Mouse (Mus musculus) hindbrain, embryonic 16.5 days (tissue): ENCODE results near the gene Nr2f6. TPM values are rescaled to one million over a fixed set of nuclear protein-coding genes. Genes with fewer than 3 reads are reported as not detected.
A peak's percentile ranks its signal among the peaks of the same experiment; 100 is the strongest.

ENCODE experiments used
- ATAC-seq: fragments of 200-750 bp; cut with Nextera tagmentation; 2 replicates; pipeline ENCODE4 v1.8.0; 2017; ENCODE audit warnings: moderate TSS enrichment, moderate library complexity
- H3K27ac ChIP-seq: fragments of 300-500 bp; sonication (generic); 2 replicates; pipeline ENCODE4 v1.5.1; 2014; ENCODE audit warnings: low read depth, mild to moderate bottlenecking, control low read depth, low read length, moderate library complexity
- H3K27me3 ChIP-seq: fragments of 300-500 bp; sonication (generic); replicated peaks from 2 replicates; pipeline ENCODE4 v1.6.1; 2014; ENCODE audit warnings: low read length; ENCODE audit not compliant: control insufficient read depth, insufficient read depth
- H3K36me3 ChIP-seq: fragments of 300-500 bp; sonication (generic); 2 replicates; pipeline ENCODE4 v1.6.1; 2014; ENCODE audit warnings: mild to moderate bottlenecking, low read length, moderate library complexity, mixed read lengths; ENCODE audit not compliant: control insufficient read depth, insufficient read depth
- H3K4me1 ChIP-seq: fragments of 300-500 bp; sonication (generic); 2 replicates; pipeline ENCODE4 v1.6.1; 2014; ENCODE audit warnings: low read depth, low read length; ENCODE audit not compliant: control insufficient read depth, insufficient read depth
- H3K4me2 ChIP-seq: fragments of 300-500 bp; sonication (generic); 2 replicates; pipeline ENCODE4 v1.6.1; 2014; ENCODE audit warnings: mild to moderate bottlenecking, low read length, control low read depth, moderate library complexity
- H3K4me3 ChIP-seq: fragments of 300-500 bp; sonication (generic); 2 replicates; pipeline ENCODE4 v1.5.1; 2014; ENCODE audit warnings: mild to moderate bottlenecking, low read length, control low read depth, moderate library complexity
- H3K9ac ChIP-seq: fragments of 300-500 bp; sonication (generic); 2 replicates; pipeline ENCODE4 v1.6.1; 2014; ENCODE audit warnings: low read depth, mild to moderate bottlenecking, control low read depth, low read length, moderate library complexity
- H3K9me3 ChIP-seq: fragments of 300-500 bp; sonication (generic); 2 replicates; pipeline ENCODE4 v1.6.1; 2014; ENCODE audit warnings: mild to moderate bottlenecking, low read length, moderate library complexity; ENCODE audit not compliant: control insufficient read depth
- WGBS: fragments of 180-500 bp; shearing (Covaris S2); extraction: QIAGEN DNeasy Blood & Tissue Kit; methylation state at CpG from one replicate; pipeline ENCODE4 v1.1.7; 2014; 5-methylcytosine and 5-hydroxymethylcytosine counted together
- polyA plus RNA-seq: library from polyadenylated mRNA; unstranded; fragments of >200 nt; fragmentation: Nextera tagmentation; extraction: Ambion mirVana; gene quantifications from 2 replicates; pipeline ENCODE4 v1.2.1, GENCODE M21; 2015

Nr2f6 gene
- polyA plus RNA-seq, 1 experiment from 2014 or later = 20.7 TPM

DNA sequence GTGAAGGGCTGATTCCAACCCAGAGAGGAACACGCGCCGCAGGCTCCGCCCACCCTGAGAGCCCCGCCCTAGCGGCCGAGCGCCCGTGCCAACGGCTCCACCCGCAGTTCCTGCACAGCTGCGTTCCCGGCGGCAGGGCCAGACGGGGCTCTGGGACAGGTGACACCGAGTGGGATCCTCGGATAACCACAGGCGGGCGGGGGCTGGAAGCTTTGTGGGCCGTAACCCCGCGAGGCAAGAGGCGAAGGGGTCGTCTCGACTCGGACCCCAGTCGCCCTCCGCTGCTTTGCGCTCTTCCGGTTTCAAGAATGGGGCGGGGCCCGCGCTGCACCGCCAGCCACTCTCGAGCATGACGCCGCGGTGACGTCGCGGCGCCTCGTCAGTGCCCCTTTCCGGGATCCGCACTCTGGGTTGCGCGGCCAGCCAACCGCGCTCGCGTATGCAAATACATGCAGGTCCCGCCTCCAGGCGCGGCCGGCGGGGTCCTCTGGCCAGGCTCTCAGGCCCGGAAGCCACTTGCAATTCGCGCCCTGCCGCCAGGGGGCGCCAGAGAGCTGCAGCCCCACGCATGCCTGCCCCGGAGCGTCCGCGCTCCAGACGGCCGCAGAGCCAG lies 10.4 kb downstream of the Nr2f6 start, which contains the start of gene Ocel1:
Gene Ocel1, plus strand, starts transcription at position 63 of the 613 bp plus-strand sequence.
- H3K9me3 ChIP-seq = no peaks in the 10 kb centered on the region
- WGBS = under 1% methylated on average over 67 of the region's 68 CpGs

DNA sequence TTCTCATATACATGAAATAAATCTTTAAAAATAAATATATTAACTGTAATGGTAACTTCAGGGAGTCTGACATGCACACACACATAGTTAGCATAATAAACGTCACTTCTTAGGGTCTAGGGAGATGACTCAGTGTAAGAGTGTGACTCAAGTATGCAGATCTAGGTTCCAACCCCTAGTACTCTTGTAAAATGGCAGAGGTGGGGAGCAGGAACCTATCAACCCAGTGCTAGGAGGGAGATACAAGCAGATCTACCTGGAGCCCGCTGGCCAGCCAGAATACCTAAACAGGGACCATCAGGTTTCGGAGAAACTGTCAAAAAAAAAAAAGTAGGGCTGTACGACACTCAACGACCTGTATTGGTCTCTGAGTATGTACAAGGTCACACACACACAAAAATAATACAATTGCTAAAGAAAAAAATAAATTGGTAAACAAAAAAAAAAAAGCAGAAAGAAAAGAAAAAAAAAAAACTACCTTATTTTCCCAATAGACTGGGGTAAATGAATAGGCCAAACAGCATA lies 11.0 kb downstream of the Nr2f6 start:
- 23% methylated on average over 5 of the region's 5 CpGs for WGBS

More for the DNA sequence above, 10.4 kb downstream of the Nr2f6 start, which contains the start of gene Ocel1:
- H3K4me1 ChIP-seq = peaks cover 22% of the 10 kb centered on the region
- peaks cover 19% of the 10 kb centered on the region for H3K36me3 ChIP-seq
- H3K9ac ChIP-seq = peak within 1 kb of the TSS; percentile 77
- peak within 1 kb of the TSS; percentile 77 for H3K4me3 ChIP-seq
- peak; percentile 86 for ATAC-seq
- peak within 1 kb of the TSS; percentile 64 for H3K4me2 ChIP-seq
- peak within 1 kb of the TSS; percentile 89 for H3K27ac ChIP-seq
- H3K27me3 ChIP-seq = no peaks in the 10 kb centered on the region

DNA sequence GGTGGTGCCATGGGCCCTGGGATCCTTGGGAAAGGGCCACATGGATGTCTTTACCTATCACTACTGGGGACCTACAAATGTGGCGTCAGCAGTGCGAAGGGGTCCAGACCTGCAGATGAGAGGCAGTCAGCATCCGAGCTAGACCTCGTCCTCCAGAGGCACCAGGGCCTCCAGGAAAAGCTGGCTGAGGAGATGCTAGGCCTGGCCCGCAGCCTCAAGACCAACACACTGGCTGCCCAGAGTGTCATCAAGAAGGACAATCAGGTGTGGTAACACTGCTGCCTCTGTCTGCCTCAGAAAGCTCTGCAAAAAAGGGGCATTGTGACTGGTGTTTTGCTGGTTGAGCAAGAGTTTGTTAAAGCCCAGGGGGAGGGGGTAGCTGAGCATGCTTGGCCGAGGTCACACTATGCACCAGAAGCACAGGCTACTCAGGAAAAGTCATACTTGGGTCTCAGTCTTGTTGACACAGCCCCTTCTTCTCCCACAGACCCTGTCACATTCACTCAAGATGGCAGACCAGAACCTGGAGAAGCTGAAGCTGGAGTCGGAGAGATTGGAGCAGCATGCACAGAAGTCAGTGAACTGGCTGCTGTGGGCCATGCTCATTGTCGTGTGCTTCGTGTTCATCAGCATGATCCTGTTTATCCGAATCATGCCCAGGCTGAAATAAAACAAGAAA lies 12.6 kb downstream of the Nr2f6 start:
- H3K4me3 ChIP-seq = no peak overlapping the region
- H3K9me3 ChIP-seq = no peaks in the 10 kb centered on the region
- peaks cover 12% of the 10 kb centered on the region for H3K4me1 ChIP-seq
- 95% methylated on average over 10 of the region's 10 CpGs for WGBS
- H3K27me3 ChIP-seq = no peaks in the 10 kb centered on the region
- H3K36me3 ChIP-seq = peaks cover 13% of the 10 kb centered on the region
- no peak overlapping the region for H3K27ac ChIP-seq
- no peak for ATAC-seq
- H3K9ac ChIP-seq = no peak overlapping the region
- H3K4me2 ChIP-seq = no peak overlapping the region

More for the DNA sequence above, 11.0 kb downstream of the Nr2f6 start:
- no peak for ATAC-seq
- Histone ChIP-seq H3K27ac (peak overlapping the region; percentile 89; the same call in 1 of the 2 replicates), H3K4me3 (peak overlapping the region; percentile 77), H3K36me3 (peaks cover 19% of the 10 kb centered on the region), H3K9ac (peak overlapping the region; percentile 77; the same call in 1 of the 2 replicates), H3K9me3 (no peaks in the 10 kb centered on the region), H3K27me3 (no peaks in the 10 kb centered on the region), H3K4me2 (peak overlapping the region; percentile 64), H3K4me1 (peaks cover 16% of the 10 kb centered on the region)

DNA sequence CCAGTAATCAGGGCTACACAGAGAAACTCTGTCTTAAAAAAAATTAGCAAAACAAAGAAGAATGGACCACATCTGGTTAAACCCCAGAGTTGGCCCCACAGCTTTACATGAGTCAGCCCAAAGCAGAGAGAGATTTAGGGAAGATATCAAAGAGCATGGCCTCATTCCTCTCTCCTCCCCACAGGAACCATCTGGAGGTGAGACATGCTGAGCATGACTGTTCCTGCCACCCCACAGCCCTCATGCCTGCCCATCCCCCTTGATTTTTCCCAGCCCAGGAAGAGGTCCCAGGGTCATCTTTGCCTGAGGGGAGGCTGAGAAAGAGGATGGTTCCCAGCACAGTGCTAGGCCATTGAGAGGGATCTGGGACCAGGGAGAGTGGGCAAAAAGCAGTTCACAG lies 13.4 kb downstream of the Nr2f6 start:
- no peaks in the 10 kb centered on the region for H3K27me3 ChIP-seq
- H3K9me3 ChIP-seq = no peaks in the 10 kb centered on the region
- peaks cover 12% of the 10 kb centered on the region for H3K4me1 ChIP-seq
- peaks cover 9% of the 10 kb centered on the region for H3K36me3 ChIP-seq
- no peak overlapping the region for H3K9ac ChIP-seq
- no peak overlapping the region for H3K4me3 ChIP-seq
- ATAC-seq = no peak
- H3K27ac ChIP-seq = no peak overlapping the region
- H3K4me2 ChIP-seq = no peak overlapping the region

DNA sequence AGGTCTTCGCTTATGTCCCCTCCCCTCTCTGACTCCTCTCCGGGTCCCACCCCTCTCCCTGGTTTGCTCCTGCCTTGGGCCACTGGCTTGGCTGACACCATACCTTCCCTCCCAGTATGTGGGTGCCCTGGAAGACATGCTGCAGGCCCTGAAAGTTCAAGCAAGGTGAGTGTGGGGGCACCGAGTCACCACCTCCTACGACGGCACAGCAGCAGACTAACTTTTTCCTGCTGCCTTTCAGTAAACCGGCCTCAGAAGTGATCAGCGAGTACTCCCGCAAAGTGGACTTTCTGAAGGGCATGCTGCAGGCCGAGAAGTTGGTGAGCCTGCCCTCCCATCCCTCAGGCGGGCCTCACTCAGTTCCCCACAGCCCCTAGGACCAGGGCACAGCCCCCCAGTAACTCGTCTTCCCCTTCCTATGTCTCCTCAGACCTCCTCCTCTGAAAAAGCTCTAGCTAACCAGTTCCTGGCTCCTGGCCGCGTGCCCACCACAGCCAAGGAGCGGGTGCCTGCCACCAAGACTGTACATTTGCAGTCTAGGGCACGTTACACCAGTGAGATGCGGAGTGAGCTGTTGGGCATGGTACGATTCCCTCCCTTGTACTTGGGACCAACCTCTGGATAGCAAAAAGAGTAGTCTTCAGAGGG lies 14.1 kb downstream of the Nr2f6 start:
- peaks cover 9% of the 10 kb centered on the region for H3K36me3 ChIP-seq
- no peaks in the 10 kb centered on the region for H3K9me3 ChIP-seq
- H3K27me3 ChIP-seq = no peaks in the 10 kb centered on the region
- ATAC-seq = no peak
- H3K4me2 ChIP-seq = peak overlapping the region; percentile 68
- H3K27ac ChIP-seq = peak overlapping the region; percentile 94
- peaks cover 12% of the 10 kb centered on the region for H3K4me1 ChIP-seq
- WGBS = 47% methylated on average over 17 of the region's 17 CpGs
- peak overlapping the region; percentile 67 for H3K4me3 ChIP-seq
- peak overlapping the region; percentile 78 for H3K9ac ChIP-seq

DNA sequence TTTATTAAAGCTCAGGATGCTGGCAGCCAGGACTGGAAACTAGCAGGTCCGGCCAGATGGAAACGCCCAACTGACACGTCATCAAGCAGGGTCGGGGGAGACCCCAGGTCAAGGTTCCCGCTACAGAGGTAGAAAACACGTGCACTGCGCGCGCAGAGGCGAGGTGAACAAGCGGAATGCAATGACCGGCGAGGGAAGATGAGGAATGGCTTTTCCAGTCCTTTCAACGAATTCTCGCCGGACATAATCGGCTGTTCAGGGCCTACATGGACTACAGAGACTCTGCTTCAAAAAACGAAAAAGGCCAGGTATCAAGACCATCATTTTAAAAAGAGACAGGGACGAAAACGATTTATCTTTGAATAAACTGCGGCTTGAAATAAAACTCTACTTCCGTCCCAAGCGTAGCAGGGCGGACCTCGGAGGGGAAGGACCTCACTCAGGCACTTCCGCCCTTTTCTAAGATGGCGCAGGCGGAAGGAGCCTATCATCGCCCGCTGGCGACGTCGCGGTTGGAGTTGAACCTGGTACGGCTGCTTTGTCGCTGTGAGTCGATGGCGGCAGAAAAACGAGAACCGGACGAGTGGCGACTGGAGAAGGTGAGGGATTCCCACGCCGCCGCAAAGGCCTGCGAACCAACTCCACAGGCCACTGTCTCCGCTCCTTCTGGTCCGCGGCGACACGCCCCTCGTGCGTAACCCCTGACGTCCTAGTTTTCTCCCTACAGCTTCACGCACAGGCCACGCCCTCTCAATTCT lies 14.8 kb downstream of the Nr2f6 start, which contains the start of gene Use1:
Gene Use1, plus strand, starts transcription at position 78 of the 758 bp plus-strand sequence.
- peak within 1 kb of the TSS; percentile 68 for H3K4me2 ChIP-seq
- peak; percentile 84 for ATAC-seq
- no peaks in the 10 kb centered on the region for H3K9me3 ChIP-seq
- H3K4me1 ChIP-seq = peaks cover 12% of the 10 kb centered on the region
- peaks cover 9% of the 10 kb centered on the region for H3K36me3 ChIP-seq
- peak within 1 kb of the TSS; percentile 67 for H3K4me3 ChIP-seq
- WGBS = under 1% methylated on average over 56 of the region's 56 CpGs
- H3K27ac ChIP-seq = peak within 1 kb of the TSS; percentile 94
- peak within 1 kb of the TSS; percentile 78 for H3K9ac ChIP-seq
- H3K27me3 ChIP-seq = no peaks in the 10 kb centered on the region

DNA sequence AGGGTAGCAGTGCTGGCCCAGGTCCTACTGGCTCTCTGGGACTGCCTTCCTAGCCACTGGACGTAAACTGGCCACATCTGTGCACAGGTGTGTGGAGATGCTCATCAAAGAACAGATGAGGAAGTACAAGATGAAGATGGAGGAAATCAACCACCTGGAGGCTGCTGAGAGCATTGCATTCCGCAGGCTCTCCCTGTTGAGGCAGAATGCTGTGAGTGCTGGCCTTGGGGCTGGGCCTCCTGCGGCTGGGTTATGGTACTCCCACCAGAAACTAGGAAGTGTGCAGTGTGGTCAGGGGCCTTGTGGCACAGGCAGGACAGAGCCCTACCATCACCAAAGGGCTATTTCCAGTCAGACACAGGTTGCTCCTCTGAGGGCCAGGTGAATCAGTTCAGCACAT lies 23.7 kb downstream of the Nr2f6 start:
- no peak for ATAC-seq
- Histone ChIP-seq H3K4me3 (no peak overlapping the region), H3K27me3 (no peaks in the 10 kb centered on the region), H3K9ac (no peak overlapping the region), H3K36me3 (peaks cover 50% of the 10 kb centered on the region), H3K27ac (no peak overlapping the region), H3K9me3 (no peaks in the 10 kb centered on the region), H3K4me2 (no peak overlapping the region), H3K4me1 (no peaks in the 10 kb centered on the region)
- WGBS = 82% methylated on average over 3 of the region's 3 CpGs

DNA sequence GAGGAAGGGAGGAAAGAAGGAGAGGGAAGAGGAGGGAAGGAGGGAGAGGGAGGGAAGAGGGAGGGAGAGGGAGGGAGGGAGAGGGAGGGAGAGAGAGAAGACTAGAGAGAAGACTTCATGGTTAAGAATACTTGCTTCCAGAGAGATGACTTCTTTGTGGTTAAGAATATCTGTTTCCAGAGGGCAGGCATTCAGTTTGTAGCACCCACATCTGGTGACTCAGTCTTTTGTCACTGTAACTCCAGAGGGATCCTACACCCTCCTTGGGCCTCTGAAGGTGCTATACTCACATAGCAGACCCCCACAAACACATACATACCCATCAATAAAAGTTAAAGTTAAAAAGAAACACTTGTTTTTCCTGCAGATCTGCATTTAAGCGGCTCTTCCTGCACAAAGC lies 30.2 kb downstream of the Nr2f6 start:
- Histone ChIP-seq H3K27me3 (no peaks in the 10 kb centered on the region), H3K36me3 (peaks cover 70% of the 10 kb centered on the region), H3K9ac (no peak overlapping the region), H3K4me1 (no peaks in the 10 kb centered on the region), H3K27ac (no peak overlapping the region), H3K4me3 (no peak overlapping the region), H3K9me3 (no peaks in the 10 kb centered on the region), H3K4me2 (no peak overlapping the region)
- no peak for ATAC-seq
- 96% methylated on average over 1 of the region's 1 CpGs for WGBS
